Mouse (Mus musculus): ENCODE measurements around the gene Rpl29. TPM values are rescaled to one million over a fixed set of nuclear protein-coding genes. Genes with fewer than 3 reads are reported as not detected.

The Rpl29 gene
- total RNA-seq, 2 experiments from 2014 or later, result 282 to 845 TPM

Other genes with a start within 250 kb of the Rpl29 start
- gene Ppm1m, start 229.7 kb upstream of the Rpl29 start, total RNA-seq (2015; ENCODE audit: low replicate concordance), result 6.9 and 11.7 TPM in 2 replicates
- gene Ppm1m, start 229.7 kb upstream of the Rpl29 start, total RNA-seq (2017; ENCODE audit: low replicate concordance), result 9.0 and 17.0 TPM in 2 replicates
- 11.7 and 20.5 TPM in 2 replicates for gene Twf2, start 226.3 kb upstream of the Rpl29 start, total RNA-seq (2015; ENCODE audit: low replicate concordance)
- gene Twf2, start 226.3 kb upstream of the Rpl29 start, total RNA-seq (2017; ENCODE audit: low replicate concordance), result 18.5 and 25.8 TPM in 2 replicates
- gene Tlr9, start 206.9 kb upstream of the Rpl29 start, total RNA-seq (2015; ENCODE audit: low replicate concordance), result 5.0 and 6.1 TPM in 2 replicates
- 0.56 and 1.9 TPM in 2 replicates for gene Tlr9, start 206.9 kb upstream of the Rpl29 start, total RNA-seq (2017; ENCODE audit: low replicate concordance)
- 72.5 and 82.2 TPM in 2 replicates for gene Alas1, start 180.8 kb upstream of the Rpl29 start, total RNA-seq (2015; ENCODE audit: low replicate concordance)
- 51.7 and 126 TPM in 2 replicates for gene Alas1, start 180.8 kb upstream of the Rpl29 start, total RNA-seq (2017; ENCODE audit: low replicate concordance)
- 3.5 and 4.4 TPM in 2 replicates for gene Poc1a, start 148.4 kb upstream of the Rpl29 start, total RNA-seq (2015; ENCODE audit: low replicate concordance)
- 5.0 and 10.6 TPM in 2 replicates for gene Poc1a, start 148.4 kb upstream of the Rpl29 start, total RNA-seq (2017; ENCODE audit: low replicate concordance)
- gene Dusp7, start 60.8 kb upstream of the Rpl29 start, total RNA-seq (2015; ENCODE audit: low replicate concordance), result 17.5 and 19.9 TPM in 2 replicates
- gene Dusp7, start 60.8 kb upstream of the Rpl29 start, total RNA-seq (2017; ENCODE audit: low replicate concordance), result 3.3 and 4.3 TPM in 2 replicates
- 0.77 and 4.2 TPM in 2 replicates for gene Acy1, start 8.9 kb downstream of the Rpl29 start, total RNA-seq (2015; ENCODE audit: low replicate concordance)
- gene Acy1, start 8.9 kb downstream of the Rpl29 start, total RNA-seq (2017; ENCODE audit: low replicate concordance), result 4.5 and 7.4 TPM in 2 replicates
- gene Abhd14b, start 18.0 kb downstream of the Rpl29 start, total RNA-seq (2015; ENCODE audit: low replicate concordance), result 2.5 TPM in 1 of 2 replicates, not detected in the other
- gene Abhd14b, start 18.0 kb downstream of the Rpl29 start, total RNA-seq (2017; ENCODE audit: low replicate concordance), result 0.26 TPM in 1 of 2 replicates, not detected in the other
- gene Abhd14a, start 18.2 kb downstream of the Rpl29 start, total RNA-seq (2015; ENCODE audit: low replicate concordance), result 0.77 and 7.3 TPM in 2 replicates
- gene Abhd14a, start 18.2 kb downstream of the Rpl29 start, total RNA-seq (2017; ENCODE audit: low replicate concordance), result 0.84 and 3.2 TPM in 2 replicates
- gene Pcbp4, start 23.8 kb downstream of the Rpl29 start, total RNA-seq (2015; ENCODE audit: low replicate concordance), result not detected in 2 replicates
- gene Pcbp4, start 23.8 kb downstream of the Rpl29 start, total RNA-seq (2017; ENCODE audit: low replicate concordance), result not detected in 2 replicates
- not detected in 2 replicates for gene Gpr62, start 36.5 kb downstream of the Rpl29 start, total RNA-seq (2015; ENCODE audit: low replicate concordance)
- not detected in 2 replicates for gene Gpr62, start 36.5 kb downstream of the Rpl29 start, total RNA-seq (2017; ENCODE audit: low replicate concordance)
- gene Rrp9, start 46.5 kb downstream of the Rpl29 start, total RNA-seq (2015; ENCODE audit: low replicate concordance), result 3.5 and 4.6 TPM in 2 replicates
- gene Rrp9, start 46.5 kb downstream of the Rpl29 start, total RNA-seq (2017; ENCODE audit: low replicate concordance), result 5.7 and 6.4 TPM in 2 replicates
- 1.7 and 7.3 TPM in 2 replicates for gene Parp3, start 47.5 kb downstream of the Rpl29 start, total RNA-seq (2015; ENCODE audit: low replicate concordance)
- 1.4 and 7.4 TPM in 2 replicates for gene Parp3, start 47.5 kb downstream of the Rpl29 start, total RNA-seq (2017; ENCODE audit: low replicate concordance)
- gene Iqcf1, start 70.5 kb downstream of the Rpl29 start, total RNA-seq (2015; ENCODE audit: low replicate concordance), result not detected in 2 replicates
- gene Iqcf1, start 70.5 kb downstream of the Rpl29 start, total RNA-seq (2017; ENCODE audit: low replicate concordance), result not detected in 2 replicates
- gene Iqcf5, start 85.1 kb downstream of the Rpl29 start, total RNA-seq (2015; ENCODE audit: low replicate concordance), result not detected in 2 replicates
- not detected in 2 replicates for gene Iqcf5, start 85.1 kb downstream of the Rpl29 start, total RNA-seq (2017; ENCODE audit: low replicate concordance)
- not detected in 2 replicates for gene Iqcf3, start 132.2 kb downstream of the Rpl29 start, total RNA-seq (2015; ENCODE audit: low replicate concordance)
- not detected in 2 replicates for gene Iqcf3, start 132.2 kb downstream of the Rpl29 start, total RNA-seq (2017; ENCODE audit: low replicate concordance)
- not detected in 2 replicates for gene Iqcf4, start 141.5 kb downstream of the Rpl29 start, total RNA-seq (2015; ENCODE audit: low replicate concordance)
- gene Iqcf4, start 141.5 kb downstream of the Rpl29 start, total RNA-seq (2017; ENCODE audit: low replicate concordance), result not detected in 2 replicates
- gene Iqcf6, start 197.1 kb downstream of the Rpl29 start, total RNA-seq (2015; ENCODE audit: low replicate concordance), result not detected in 2 replicates
- gene Iqcf6, start 197.1 kb downstream of the Rpl29 start, total RNA-seq (2017; ENCODE audit: low replicate concordance), result not detected in 2 replicates
- not detected in 2 replicates for gene Grm2, start 226.6 kb downstream of the Rpl29 start, total RNA-seq (2015; ENCODE audit: low replicate concordance)
- gene Grm2, start 226.6 kb downstream of the Rpl29 start, total RNA-seq (2017; ENCODE audit: low replicate concordance), result not detected in 2 replicates

All from erythroblast, adult 5-6 weeks (primary cell).